Mouse (Mus musculus) 3T3-L1 (cell line): ENCODE results near the gene Maml3.

Source experiments
- DNase-seq: peaks from one replicate; pipeline ENCODE4 v3.0.0-alpha.2; 2015; ENCODE audit warnings: low read depth, low spot score

Maml3 gene

GRCm38 (mm10) chr3:52090230-52090873 is 14.5 kb downstream of the Maml3 start:
- DNase-seq: no peak

GRCm38 (mm10) chr3:52088458-52089341 is 16.2 kb downstream of the Maml3 start:
- DNase-seq: peak; percentile 93

- no peak for DNase-seq
These were observed 17.1 kb downstream of the Maml3 start for GRCm38 (mm10) chr3:52087636-52088280.

GRCm38 (mm10) chr3:52078763-52079162 is 26.1 kb downstream of the Maml3 start:
- DNase-seq: no peak

GRCm38 (mm10) chr3:52073959-52074358 is 30.9 kb downstream of the Maml3 start:
- no peak for DNase-seq

- DNase-seq: no peak
These were observed 32.9 kb downstream of the Maml3 start for GRCm38 (mm10) chr3:52071996-52072395.

- no peak for DNase-seq
These were observed 34.8 kb downstream of the Maml3 start for GRCm38 (mm10) chr3:52070163-52070478.

GRCm38 (mm10) chr3:52069304-52070162 is 35.3 kb downstream of the Maml3 start:
- DNase-seq: peak; percentile 92

- peak; percentile 23 for DNase-seq
These were observed 36.0 kb downstream of the Maml3 start for GRCm38 (mm10) chr3:52068885-52069284.

GRCm38 (mm10) chr3:52067181-52067580 is 37.7 kb downstream of the Maml3 start:
- DNase-seq: no peak

GRCm38 (mm10) chr3:52066142-52066541 is 38.7 kb downstream of the Maml3 start:
- no peak for DNase-seq

GRCm38 (mm10) chr3:52063261-52063655 is 41.6 kb downstream of the Maml3 start:
- no peak for DNase-seq

GRCm38 (mm10) chr3:52062389-52063260 is 42.3 kb downstream of the Maml3 start:
- no peak for DNase-seq

- no peak for DNase-seq
These were observed 43.1 kb downstream of the Maml3 start for GRCm38 (mm10) chr3:52061472-52062388.

- peak; percentile 97 for DNase-seq
These were observed 44.0 kb downstream of the Maml3 start for GRCm38 (mm10) chr3:52060886-52061285.

- DNase-seq: peak; percentile 77
These were observed 53.1 kb downstream of the Maml3 start for GRCm38 (mm10) chr3:52051801-52052200.

GRCm38 (mm10) chr3:52048082-52048481 is 56.8 kb downstream of the Maml3 start:
- DNase-seq: peak; percentile 57

- no peak for DNase-seq
These were observed 57.3 kb downstream of the Maml3 start for GRCm38 (mm10) chr3:52047537-52047936.

GRCm38 (mm10) chr3:52046895-52047372 is 57.9 kb downstream of the Maml3 start:
- DNase-seq: peak; percentile 96
